Mouse (Mus musculus): Measurements from ENCODE around the gene Top2a. TPM values are rescaled to one million over a fixed set of nuclear protein-coding genes. Genes with fewer than 3 reads are reported as not detected.

Top2a gene
- total RNA-seq, 2 experiments from 2014 or later = 1,185 to 1,820 TPM

- ATAC-seq (replicated peaks; ENCODE audit: low FRiP score, poor library complexity, severe bottlenecking) = no peak
Measured at GRCm38 (mm10) chr11:98953835-98954320, 70.1 kb downstream of the Top2a start.

GRCm38 (mm10) chr11:98953361-98953760 lies 70.6 kb downstream of the Top2a start:
- ATAC-seq (replicated peaks; ENCODE audit: low FRiP score, poor library complexity, severe bottlenecking) = no peak

- no peak for ATAC-seq (replicated peaks; ENCODE audit: low FRiP score, poor library complexity, severe bottlenecking)
Measured at GRCm38 (mm10) chr11:98952736-98953135, 71.3 kb downstream of the Top2a start.

- ATAC-seq (replicated peaks; ENCODE audit: low FRiP score, poor library complexity, severe bottlenecking) = no peak
Measured at GRCm38 (mm10) chr11:98952111-98952510, 71.9 kb downstream of the Top2a start.

GRCm38 (mm10) chr11:98951026-98951906 lies 72.7 kb downstream of the Top2a start:
- ATAC-seq (replicated peaks; ENCODE audit: low FRiP score, poor library complexity, severe bottlenecking) = no peak

GRCm38 (mm10) chr11:98950484-98950883 lies 73.5 kb downstream of the Top2a start:
- no peak for ATAC-seq (replicated peaks; ENCODE audit: low FRiP score, poor library complexity, severe bottlenecking)

GRCm38 (mm10) chr11:98949958-98950460 lies 74.0 kb downstream of the Top2a start:
- ATAC-seq (replicated peaks; ENCODE audit: low FRiP score, poor library complexity, severe bottlenecking) = no peak

- 0 out of 2 replicates have a peak, but pooled peaks have one; percentile 20 for ATAC-seq (replicated peaks; ENCODE audit: low FRiP score, poor library complexity, severe bottlenecking)
Measured at GRCm38 (mm10) chr11:98949242-98949957, 74.6 kb downstream of the Top2a start.

- no peak for ATAC-seq (replicated peaks; ENCODE audit: low FRiP score, poor library complexity, severe bottlenecking)
Measured at GRCm38 (mm10) chr11:98947969-98948569, 75.9 kb downstream of the Top2a start.

- ATAC-seq (replicated peaks; ENCODE audit: low FRiP score, poor library complexity, severe bottlenecking) = no peak
Measured at GRCm38 (mm10) chr11:98945605-98945977, 78.4 kb downstream of the Top2a start.

- ATAC-seq (replicated peaks; ENCODE audit: low FRiP score, poor library complexity, severe bottlenecking) = no peak
Measured at GRCm38 (mm10) chr11:98944897-98945604, 78.9 kb downstream of the Top2a start.

- ATAC-seq (replicated peaks; ENCODE audit: low FRiP score, poor library complexity, severe bottlenecking) = no peak
Measured at GRCm38 (mm10) chr11:98943741-98944461, 80.1 kb downstream of the Top2a start.

Other genes starting within 250 kb of the Top2a start
- not detected in 2 replicates for gene Nr1d1, start 248.9 kb downstream of the Top2a start, total RNA-seq (2015; ENCODE audit: low replicate concordance)
- not detected in 2 replicates for gene Nr1d1, start 248.9 kb downstream of the Top2a start, total RNA-seq (2017; ENCODE audit: low replicate concordance)
- gene Msl1, start 228.7 kb downstream of the Top2a start, total RNA-seq (2015; ENCODE audit: low replicate concordance) = 43.6 and 44.7 TPM in 2 replicates
- 29.5 and 35.5 TPM in 2 replicates for gene Msl1, start 228.7 kb downstream of the Top2a start, total RNA-seq (2017; ENCODE audit: low replicate concordance)
- gene Casc3, start 219.3 kb downstream of the Top2a start, total RNA-seq (2015; ENCODE audit: low replicate concordance) = 41.8 and 60.4 TPM in 2 replicates
- 59.2 and 92.7 TPM in 2 replicates for gene Casc3, start 219.3 kb downstream of the Top2a start, total RNA-seq (2017; ENCODE audit: low replicate concordance)
- 6.7 TPM in 1 of 2 replicates, not detected in the other for gene Rapgefl1, start 187.4 kb downstream of the Top2a start, total RNA-seq (2015; ENCODE audit: low replicate concordance)
- 1.5 TPM in 1 of 2 replicates, not detected in the other for gene Rapgefl1, start 187.4 kb downstream of the Top2a start, total RNA-seq (2017; ENCODE audit: low replicate concordance)
- gene Wipf2, start 160.6 kb downstream of the Top2a start, total RNA-seq (2015; ENCODE audit: low replicate concordance) = 15.1 and 36.0 TPM in 2 replicates
- gene Wipf2, start 160.6 kb downstream of the Top2a start, total RNA-seq (2017; ENCODE audit: low replicate concordance) = 8.2 and 8.9 TPM in 2 replicates
- gene Cdc6, start 116.4 kb downstream of the Top2a start, total RNA-seq (2015; ENCODE audit: low replicate concordance) = 72.4 and 84.3 TPM in 2 replicates
- 96.1 and 116 TPM in 2 replicates for gene Cdc6, start 116.4 kb downstream of the Top2a start, total RNA-seq (2017; ENCODE audit: low replicate concordance)
- 4.3 and 18.4 TPM in 2 replicates for gene Rara, start 96.4 kb downstream of the Top2a start, total RNA-seq (2015; ENCODE audit: low replicate concordance)
- gene Rara, start 96.4 kb downstream of the Top2a start, total RNA-seq (2017; ENCODE audit: low replicate concordance) = 0.51 and 1.4 TPM in 2 replicates
- gene Gjd3, start 41.2 kb downstream of the Top2a start, total RNA-seq (2015; ENCODE audit: low replicate concordance) = not detected in 2 replicates
- gene Gjd3, start 41.2 kb downstream of the Top2a start, total RNA-seq (2017; ENCODE audit: low replicate concordance) = not detected in 2 replicates
- 12.2 and 25.2 TPM in 2 replicates for gene Igfbp4, start 17.1 kb upstream of the Top2a start, total RNA-seq (2015; ENCODE audit: low replicate concordance)
- gene Igfbp4, start 17.1 kb upstream of the Top2a start, total RNA-seq (2017; ENCODE audit: low replicate concordance) = 5.8 and 8.1 TPM in 2 replicates
- gene Tns4, start 65.1 kb upstream of the Top2a start, total RNA-seq (2015; ENCODE audit: low replicate concordance) = not detected in 2 replicates
- 2.6 and 3.1 TPM in 2 replicates for gene Tns4, start 65.1 kb upstream of the Top2a start, total RNA-seq (2017; ENCODE audit: low replicate concordance)
- 1.4 and 8.0 TPM in 2 replicates for gene Ccr7, start 130.9 kb upstream of the Top2a start, total RNA-seq (2015; ENCODE audit: low replicate concordance)
- gene Ccr7, start 130.9 kb upstream of the Top2a start, total RNA-seq (2017; ENCODE audit: low replicate concordance) = 1.3 and 2.0 TPM in 2 replicates
- 70.0 and 96.9 TPM in 2 replicates for gene Smarce1, start 206.8 kb upstream of the Top2a start, total RNA-seq (2015; ENCODE audit: low replicate concordance)
- 122 and 232 TPM in 2 replicates for gene Smarce1, start 206.8 kb upstream of the Top2a start, total RNA-seq (2017; ENCODE audit: low replicate concordance)
- gene Krt222, start 219.9 kb upstream of the Top2a start, total RNA-seq (2015; ENCODE audit: low replicate concordance) = not detected in 2 replicates
- gene Krt222, start 219.9 kb upstream of the Top2a start, total RNA-seq (2017; ENCODE audit: low replicate concordance) = not detected in 2 replicates

All from erythroid progenitor cell, adult 5-6 weeks (primary cell).